Mouse (Mus musculus): Measurements from ENCODE around the gene Il6. TPM values are rescaled to one million over a fixed set of nuclear protein-coding genes. Genes with fewer than 3 reads are reported as not detected.

The Il6 gene
- 2.7 and 6.9 TPM in 2 replicates for polyA plus RNA-seq (2011; ENCODE audit: insufficient read length, low read depth, missing spikeins)

DNA sequence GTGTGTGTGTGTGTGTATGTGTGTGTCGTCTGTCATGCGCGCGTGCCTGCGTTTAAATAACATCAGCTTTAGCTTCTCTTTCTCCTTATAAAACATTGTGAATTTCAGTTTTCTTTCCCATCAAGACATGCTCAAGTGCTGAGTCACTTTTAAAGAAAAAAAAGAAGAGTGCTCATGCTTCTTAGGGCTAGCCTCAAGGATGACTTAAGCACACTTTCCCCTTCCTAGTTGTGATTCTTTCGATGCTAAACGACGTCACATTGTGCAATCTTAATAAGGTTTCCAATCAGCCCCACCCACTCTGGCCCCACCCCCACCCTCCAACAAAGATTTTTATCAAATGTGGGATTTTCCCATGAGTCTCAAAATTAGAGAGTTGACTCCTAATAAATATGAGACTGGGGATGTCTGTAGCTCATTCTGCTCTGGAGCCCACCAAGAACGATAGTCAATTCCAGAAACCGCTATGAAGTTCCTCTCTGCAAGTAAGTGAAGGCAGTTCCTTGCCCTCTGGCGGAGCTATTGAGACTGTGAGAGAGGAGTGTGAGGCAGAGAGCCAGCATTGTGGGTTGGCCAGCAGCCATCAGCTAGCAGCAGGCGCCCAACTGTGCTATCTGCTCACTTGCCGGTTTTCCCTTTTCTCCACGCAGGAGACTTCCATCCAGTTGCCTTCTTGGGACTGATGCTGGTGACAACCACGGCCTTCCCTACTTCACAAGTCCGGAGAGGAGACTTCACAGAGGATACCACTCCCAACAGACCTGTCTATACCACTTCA, at the start of gene Il6:
TSS of gene Il6 (plus strand) at position 389 of the 778 bp plus-strand sequence.
- TF ChIP-seq POLR2A (IDR thresholded peaks at IDR 0.05; ENCODE audit: low read depth, low read length) (no peak; the same call in 1 of the 2 replicates), CTCF (IDR thresholded peaks at IDR 0.05; ENCODE audit: borderline replicate concordance, insufficient read depth, low read length) (no peak)
- Histone ChIP-seq H3K27ac (ENCODE audit: insufficient read depth, low read length) (peak within 1 kb of the TSS; percentile 94), H3K4me3 (ENCODE audit: insufficient read depth, low read length) (peak within 1 kb of the TSS; percentile 37), H3K4me1 (ENCODE audit: control insufficient read depth, insufficient read depth, low read length) (peaks cover 10% of the 10 kb centered on the region)

DNA sequence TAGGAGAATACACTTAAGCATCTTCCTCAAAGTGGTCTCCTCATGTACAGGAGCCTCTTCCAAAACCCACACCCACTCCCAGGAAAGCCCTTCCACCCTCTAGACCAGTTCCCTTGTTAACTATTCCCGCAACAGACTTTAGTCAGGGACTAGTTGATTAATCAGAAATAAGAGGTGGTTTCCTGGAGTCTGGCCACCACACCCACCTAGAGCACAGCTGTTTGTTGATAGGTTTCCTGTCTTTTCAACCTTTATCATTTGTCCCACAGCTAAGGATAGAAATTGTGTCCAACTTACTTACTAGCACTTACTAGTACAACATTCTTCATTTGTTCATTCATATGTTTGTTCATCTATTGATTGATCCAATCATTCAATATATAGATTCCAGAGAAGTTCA, 49.4 kb upstream of the Il6 start:
- no peak for TF ChIP-seq CTCF (IDR thresholded peaks at IDR 0.05; ENCODE audit: borderline replicate concordance, insufficient read depth, low read length)
- no peak for TF ChIP-seq POLR2A (IDR thresholded peaks at IDR 0.05; ENCODE audit: low read depth, low read length)
- H3K4me3 ChIP-seq (ENCODE audit: insufficient read depth, low read length), result no peak overlapping the region
- no peak overlapping the region for H3K27ac ChIP-seq (ENCODE audit: insufficient read depth, low read length)
- H3K4me1 ChIP-seq (ENCODE audit: control insufficient read depth, insufficient read depth, low read length), result no peaks in the 10 kb centered on the region

DNA sequence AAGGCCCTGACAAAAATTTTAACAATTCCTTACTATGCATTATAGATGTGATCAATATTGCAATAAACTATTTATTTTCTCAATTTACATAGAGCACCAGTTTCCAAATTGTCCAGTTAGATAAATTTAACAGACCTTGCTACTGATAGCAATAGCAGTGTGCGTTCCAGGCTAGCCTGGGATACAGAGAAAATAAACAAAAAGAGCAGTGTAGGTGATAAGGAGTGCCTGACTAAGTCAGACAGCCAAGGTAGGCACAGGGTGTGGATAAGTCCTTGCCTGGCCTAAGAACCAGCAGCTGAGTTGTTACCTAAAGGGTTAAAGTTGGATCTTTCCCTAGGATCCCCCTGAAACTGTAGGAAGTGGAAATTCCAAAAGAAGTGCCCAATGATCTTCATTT, 42.7 kb upstream of the Il6 start:
- Histone ChIP-seq H3K4me1 (ENCODE audit: control insufficient read depth, insufficient read depth, low read length) (no peaks in the 10 kb centered on the region), H3K4me3 (ENCODE audit: insufficient read depth, low read length) (no peak overlapping the region), H3K27ac (ENCODE audit: insufficient read depth, low read length) (no peak overlapping the region)
- no peak for TF ChIP-seq CTCF (IDR thresholded peaks at IDR 0.05; ENCODE audit: borderline replicate concordance, insufficient read depth, low read length)
- no peak for TF ChIP-seq POLR2A (IDR thresholded peaks at IDR 0.05; ENCODE audit: low read depth, low read length)

DNA sequence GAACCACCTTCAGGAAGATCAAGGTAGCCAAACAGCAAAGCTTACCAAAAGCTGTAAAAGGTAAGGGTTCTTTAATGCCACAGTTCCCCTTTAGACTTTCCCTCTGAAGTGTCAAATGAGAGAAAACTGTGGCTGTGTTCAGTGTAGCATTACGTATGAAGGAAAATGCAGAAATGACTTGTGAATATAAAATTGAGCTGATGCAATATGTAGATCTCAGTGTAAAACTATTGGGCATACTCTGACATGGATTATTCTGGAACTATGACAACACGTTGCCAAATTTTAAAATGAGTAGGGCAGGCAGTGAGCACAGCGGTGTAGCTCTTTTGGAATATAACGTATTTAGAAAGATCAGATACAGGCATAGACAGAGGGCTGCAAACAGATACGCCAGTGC, 40.1 kb upstream of the Il6 start:
- no peak for TF ChIP-seq CTCF (IDR thresholded peaks at IDR 0.05; ENCODE audit: borderline replicate concordance, insufficient read depth, low read length)
- no peak for TF ChIP-seq POLR2A (IDR thresholded peaks at IDR 0.05; ENCODE audit: low read depth, low read length)
- Histone ChIP-seq H3K4me1 (ENCODE audit: control insufficient read depth, insufficient read depth, low read length) (no peaks in the 10 kb centered on the region), H3K4me3 (ENCODE audit: insufficient read depth, low read length) (no peak overlapping the region), H3K27ac (ENCODE audit: insufficient read depth, low read length) (no peak overlapping the region)

DNA sequence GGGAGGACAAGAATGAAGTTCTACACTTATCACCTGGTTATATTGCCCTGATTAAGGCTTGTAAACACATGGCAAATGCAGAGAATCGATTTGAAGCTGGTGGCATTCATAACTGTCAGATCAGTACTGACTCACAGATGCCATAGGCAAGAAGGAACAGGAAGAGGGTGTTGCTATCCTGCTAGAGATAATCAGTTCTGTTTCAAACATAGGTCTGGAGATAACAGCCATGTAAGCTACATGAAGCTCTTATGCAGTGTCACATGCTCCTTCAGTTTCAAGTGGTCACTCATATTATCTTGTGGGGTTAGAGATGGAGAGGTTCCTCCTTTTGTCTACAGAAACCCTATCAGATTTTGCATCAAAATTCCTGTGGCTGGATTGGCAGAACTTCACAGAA, 39.4 kb upstream of the Il6 start:
- TF ChIP-seq CTCF (IDR thresholded peaks at IDR 0.05; ENCODE audit: borderline replicate concordance, insufficient read depth, low read length) (no peak), POLR2A (IDR thresholded peaks at IDR 0.05; ENCODE audit: low read depth, low read length) (no peak)
- no peaks in the 10 kb centered on the region for H3K4me1 ChIP-seq (ENCODE audit: control insufficient read depth, insufficient read depth, low read length)
- no peak overlapping the region for H3K27ac ChIP-seq (ENCODE audit: insufficient read depth, low read length)
- H3K4me3 ChIP-seq (ENCODE audit: insufficient read depth, low read length), result no peak overlapping the region

DNA sequence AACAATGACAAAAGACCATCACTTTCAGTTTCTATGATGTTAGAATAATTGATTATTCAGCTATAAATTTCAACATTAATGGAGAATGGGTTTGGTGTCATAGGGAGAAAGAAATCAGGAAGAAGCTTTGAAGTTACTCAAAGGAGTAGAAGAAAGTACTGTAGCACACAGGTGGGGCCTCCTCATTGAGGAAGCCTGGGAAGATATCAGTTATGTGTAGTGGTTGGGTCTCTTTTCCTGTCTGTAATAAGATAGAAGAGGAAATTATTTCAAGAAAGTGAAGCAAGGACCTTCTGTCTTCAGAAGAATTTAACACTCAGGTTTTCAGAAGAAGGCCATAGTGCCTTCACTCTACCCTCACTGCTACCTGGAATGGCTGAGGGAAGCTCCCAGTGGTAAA, 38.8 kb upstream of the Il6 start:
- Histone ChIP-seq H3K4me3 (ENCODE audit: insufficient read depth, low read length) (no peak overlapping the region), H3K4me1 (ENCODE audit: control insufficient read depth, insufficient read depth, low read length) (no peaks in the 10 kb centered on the region), H3K27ac (ENCODE audit: insufficient read depth, low read length) (no peak overlapping the region)
- TF ChIP-seq POLR2A (IDR thresholded peaks at IDR 0.05; ENCODE audit: low read depth, low read length) (no peak), CTCF (IDR thresholded peaks at IDR 0.05; ENCODE audit: borderline replicate concordance, insufficient read depth, low read length) (no peak)

DNA sequence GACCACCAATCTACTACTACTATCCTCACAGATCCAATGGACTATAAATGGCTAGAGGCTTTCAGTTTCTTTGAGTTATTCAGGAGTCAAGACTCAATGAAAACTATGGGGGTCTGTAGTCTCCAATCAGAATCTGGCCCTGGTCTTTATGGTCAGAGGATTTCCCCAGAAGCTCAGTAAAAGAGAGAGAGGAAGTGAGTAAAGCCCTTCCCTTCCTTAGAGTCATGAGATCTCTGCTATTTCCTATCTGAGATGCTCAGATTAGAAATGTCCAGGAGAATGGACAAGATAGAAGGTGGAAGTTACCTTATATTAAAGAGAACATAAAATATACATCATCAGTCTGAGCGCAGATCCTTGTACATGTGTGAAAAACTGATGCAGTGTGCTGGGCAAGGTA, 19.3 kb upstream of the Il6 start:
- no peak for TF ChIP-seq CTCF (IDR thresholded peaks at IDR 0.05; ENCODE audit: borderline replicate concordance, insufficient read depth, low read length)
- TF ChIP-seq POLR2A (IDR thresholded peaks at IDR 0.05; ENCODE audit: low read depth, low read length), result no peak
- Histone ChIP-seq H3K4me1 (ENCODE audit: control insufficient read depth, insufficient read depth, low read length) (peaks cover 8% of the 10 kb centered on the region), H3K4me3 (ENCODE audit: insufficient read depth, low read length) (no peak overlapping the region), H3K27ac (ENCODE audit: insufficient read depth, low read length) (no peak overlapping the region)

DNA sequence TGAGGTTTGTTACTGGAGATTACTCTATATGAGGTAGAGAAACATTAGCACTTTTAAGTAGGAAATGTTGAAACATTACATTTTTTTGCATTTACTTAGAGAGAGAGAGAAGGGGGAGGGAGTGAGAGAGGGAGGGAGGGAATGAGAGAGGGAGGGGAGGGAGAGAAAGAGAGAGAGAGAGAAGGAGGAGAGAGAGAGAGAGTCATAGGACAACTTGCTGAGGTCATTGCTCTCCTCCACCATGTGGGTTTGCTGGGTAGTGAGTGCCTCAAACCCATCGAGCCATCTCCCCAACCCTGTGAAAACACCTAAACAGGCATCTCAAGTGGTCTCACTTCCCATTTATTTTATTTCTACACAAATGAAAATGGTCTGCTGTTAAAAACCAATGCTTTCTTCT, 18.6 kb upstream of the Il6 start:
- no peak for TF ChIP-seq CTCF (IDR thresholded peaks at IDR 0.05; ENCODE audit: borderline replicate concordance, insufficient read depth, low read length)
- no peak for TF ChIP-seq POLR2A (IDR thresholded peaks at IDR 0.05; ENCODE audit: low read depth, low read length)
- Histone ChIP-seq H3K4me1 (ENCODE audit: control insufficient read depth, insufficient read depth, low read length) (peaks cover 8% of the 10 kb centered on the region), H3K4me3 (ENCODE audit: insufficient read depth, low read length) (no peak overlapping the region), H3K27ac (ENCODE audit: insufficient read depth, low read length) (no peak overlapping the region)

DNA sequence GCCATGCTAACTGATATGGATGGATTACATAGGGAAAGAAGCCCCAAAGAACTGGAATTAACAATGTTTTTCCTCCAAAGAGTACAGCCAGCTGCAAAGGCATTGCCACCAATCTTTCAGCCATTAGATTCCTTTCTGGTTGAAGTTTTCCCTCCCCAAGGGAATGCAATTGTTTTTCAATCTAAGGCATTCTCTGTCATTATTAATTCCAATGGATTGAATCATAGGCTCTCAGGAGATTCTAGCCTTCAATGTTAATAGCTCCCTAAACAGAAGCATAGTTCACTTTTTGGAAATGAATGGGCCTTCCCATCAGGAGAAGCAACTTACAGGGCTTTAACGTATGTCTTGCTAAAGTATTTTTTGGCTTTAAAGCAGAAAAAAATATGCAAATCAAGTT, 15.6 kb upstream of the Il6 start:
- no peak for TF ChIP-seq CTCF (IDR thresholded peaks at IDR 0.05; ENCODE audit: borderline replicate concordance, insufficient read depth, low read length)
- no peak for TF ChIP-seq POLR2A (IDR thresholded peaks at IDR 0.05; ENCODE audit: low read depth, low read length)
- Histone ChIP-seq H3K4me3 (ENCODE audit: insufficient read depth, low read length) (no peak overlapping the region), H3K27ac (ENCODE audit: insufficient read depth, low read length) (peak overlapping the region; percentile 89), H3K4me1 (ENCODE audit: control insufficient read depth, insufficient read depth, low read length) (peaks cover 13% of the 10 kb centered on the region)

DNA sequence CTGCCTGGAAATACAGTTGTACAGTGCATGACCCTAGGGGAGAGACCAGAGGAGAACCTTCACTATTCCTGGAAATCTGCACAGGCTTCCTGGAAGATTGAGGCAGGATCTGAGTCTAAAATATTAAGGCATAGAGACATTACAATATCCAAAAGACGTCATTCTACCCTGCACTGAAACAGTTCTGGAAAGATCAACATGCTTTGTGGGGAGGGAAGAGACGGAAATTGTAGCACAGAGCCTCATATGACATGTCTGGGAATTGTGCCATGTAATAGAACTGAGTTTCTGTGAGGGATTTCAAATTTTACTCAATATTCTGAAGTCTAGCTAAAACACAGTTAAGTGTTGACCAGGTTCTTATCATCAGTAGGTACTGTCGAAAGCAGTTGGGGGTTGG, 12.0 kb upstream of the Il6 start:
- H3K4me3 ChIP-seq (ENCODE audit: insufficient read depth, low read length), result no peak overlapping the region
- TF ChIP-seq CTCF (IDR thresholded peaks at IDR 0.05; ENCODE audit: borderline replicate concordance, insufficient read depth, low read length) (no peak), POLR2A (IDR thresholded peaks at IDR 0.05; ENCODE audit: low read depth, low read length) (no peak)
- H3K4me1 ChIP-seq (ENCODE audit: control insufficient read depth, insufficient read depth, low read length), result peaks cover 13% of the 10 kb centered on the region
- H3K27ac ChIP-seq (ENCODE audit: insufficient read depth, low read length), result no peak overlapping the region

Data from embryonic fibroblast, embryonic 13.5 days (primary cell).